In the genomic region with DNA sequence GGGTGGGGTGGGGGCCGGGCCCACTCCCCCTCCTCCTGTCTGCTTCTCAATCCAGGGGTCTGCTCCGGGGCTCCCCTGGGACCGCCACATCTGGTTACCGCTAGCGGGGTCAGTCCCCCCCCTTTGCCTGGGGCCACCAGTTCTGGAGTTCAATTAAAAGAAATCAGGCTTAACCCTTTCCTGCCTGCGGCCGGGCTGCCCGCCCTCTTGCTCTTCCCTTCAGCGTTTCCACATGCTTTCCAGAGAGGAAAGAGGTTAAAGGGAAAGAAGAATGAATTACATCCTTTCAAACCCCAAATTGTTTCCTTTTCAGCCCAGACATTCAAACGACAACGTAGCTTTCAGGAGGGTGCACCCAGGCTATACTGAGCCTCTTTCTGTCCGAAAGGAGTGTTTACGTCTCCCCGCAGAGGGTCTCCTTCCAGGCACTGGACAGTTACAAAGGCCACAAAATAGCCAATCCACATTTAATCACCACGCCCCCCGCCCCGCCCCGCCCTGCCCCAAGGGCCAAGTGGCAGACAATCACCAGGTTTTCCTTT, we compare ENCODE assay signal across 8 mouse cellular contexts. TPM values are rescaled to one million over a fixed set of nuclear protein-coding genes. Genes with fewer than 3 reads are reported as not detected.
A peak's percentile ranks its signal among the peaks of the same experiment; 100 is the strongest.
DNase-seq lines count a peak whose midpoint lies in the region; ATAC-seq and TF ChIP-seq lines count a peak whose summit lies in the region.

No protein-coding gene starts in this region.

- H3K9ac ChIP-seq in hindbrain, embryonic 16.5 days (ENCODE audit: low read depth, low read length), result no peak overlapping the region; the same call in 1 of the 2 replicates

- intact Hi-C loops in gastrocnemius, adult 2 months (cut with DNase I), result loop anchor here (5.0 kb wide), 1 partner anchor 36 kb away; no protein-coding TSS in a partner anchor

- DNase-seq in gastrocnemius, adult 2 months, result peak; percentile 28
- no peak for DNase-seq in gastrocnemius, postnatal 10 days
- DNase-seq in embryo, embryonic 9.5 days (ENCODE audit: extremely low spot score), result peak; percentile 86
- peak; percentile 80 for DNase-seq in mesoderm, embryonic 11.5 days (ENCODE audit: low read depth, low spot score)
- DNase-seq in layer of hippocampus, adult 18-20 months (ENCODE audit: low spot score in 2 of 2), result no peak
- no peak for DNase-seq in spleen, adult 18-20 months
- no peak for DNase-seq in gastrocnemius, adult 18-20 months (ENCODE audit: low spot score)

- H3K36me3 ChIP-seq in hindbrain, embryonic 16.5 days (ENCODE audit: control insufficient read depth, insufficient read depth, low read length), result no peaks in the 10 kb centered on the region

- WGBS in hindbrain, embryonic 16.5 days, result 1% methylated on average over 18 of the region's 18 CpGs

- no peak for ATAC-seq in hindbrain, embryonic 16.5 days

- 0 out of 2 replicates have a peak, but pooled peaks cover 3% of the 10 kb centered on the region for H3K9me3 ChIP-seq in hindbrain, embryonic 16.5 days (ENCODE audit: control insufficient read depth, low read length)

- H3K4me1 ChIP-seq in hindbrain, embryonic 16.5 days (ENCODE audit: control insufficient read depth, insufficient read depth, low read depth, low read length), result peaks cover 36% of the 10 kb centered on the region

- H3K27me3 ChIP-seq in hindbrain, embryonic 16.5 days (replicated peaks; ENCODE audit: control insufficient read depth, insufficient read depth, low read length), result peaks cover 53% of the 10 kb centered on the region

- H3K4me2 ChIP-seq in hindbrain, embryonic 16.5 days (ENCODE audit: low read length), result peak overlapping the region; percentile 46

- peak overlapping the region; percentile 91 for H3K4me3 ChIP-seq in gastrocnemius, adult 2 months
- peak overlapping the region; percentile 33 for H3K4me3 ChIP-seq in hindbrain, embryonic 16.5 days (ENCODE audit: low read length)

- peak overlapping the region; percentile 95 for H3K27ac ChIP-seq in gastrocnemius, adult 2 months
- H3K27ac ChIP-seq in hindbrain, embryonic 16.5 days (ENCODE audit: low read depth, low read length), result no peak overlapping the region

- no peak for TF ChIP-seq CTCF in gastrocnemius, adult 2 months (IDR thresholded peaks at IDR 0.05)

RNA-seq across cellular contexts. Expression of a gene that starts 0.5 kb away (rescaled TPM):
- total RNA-seq in gastrocnemius, adult 2 months (2021), result 1 to 10 TPM; 7.9 to 8.5 TPM
- total RNA-seq in gastrocnemius, postnatal 10 days (2021), result 10 to 100 TPM; 17.2 to 19.9 TPM
- polyA plus RNA-seq in hindbrain, embryonic 16.5 days (2015; fragmentation: Nextera tagmentation; extraction: Ambion mirVana), result 6.4 and 8.4 TPM in 2 replicates
- 1 to 10 TPM; 4.1 to 5.4 TPM for total RNA-seq in layer of hippocampus, adult 18-20 months (2021)
- total RNA-seq in gastrocnemius, adult 18-20 months (2021), result 1 to 10 TPM; 5.3 to 7.2 TPM

Comparison
In these comparisons a context has a peak if more than half of its experiments do, and no peak if none do; other contexts are left out.
1. DNase-seq: peak in gastrocnemius, adult 2 months (single experiment), embryo, embryonic 9.5 days (single experiment) and mesoderm, embryonic 11.5 days (single experiment); none in gastrocnemius, postnatal 10 days (single experiment), layer of hippocampus, adult 18-20 months (0 of 2), spleen, adult 18-20 months (0 of 2) and gastrocnemius, adult 18-20 months (single experiment).